Mouse (Mus musculus) liver, embryonic 14.5 days (tissue): Measurements from ENCODE around the gene Anpep.

Experiments
- CTCF ChIP-seq: IDR thresholded peaks from 2 replicates; pipeline ENCODE4 v1.5.1; 2016; ENCODE audit warnings: antibody characterized with exemption, low read depth, control low read depth
- EP300 ChIP-seq: IDR thresholded peaks from 2 replicates; pipeline ENCODE4 v1.6.1; 2016; ENCODE audit warnings: antibody characterized with exemption, low read depth

DNA sequence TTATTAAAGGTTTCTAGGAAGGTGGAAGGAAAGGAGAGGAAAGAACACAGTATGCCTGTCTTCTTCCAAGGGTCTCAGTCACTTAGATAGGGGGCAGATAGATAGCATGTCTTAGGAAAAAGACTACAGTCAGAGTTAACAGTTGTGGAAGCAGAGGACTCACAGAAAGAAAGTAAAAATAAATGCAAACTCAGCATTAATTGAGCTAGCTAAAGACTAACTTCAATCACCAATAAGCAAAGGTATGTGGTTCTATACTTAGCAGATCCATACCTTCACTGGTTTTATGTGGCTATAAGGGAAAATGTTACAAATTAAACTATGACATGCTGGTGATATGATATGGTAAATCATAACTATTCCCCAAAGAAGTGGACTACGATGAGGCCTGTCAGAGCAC, 33.9 kb upstream of the Anpep start:
- TF ChIP-seq CTCF (no peak), EP300 (no peak)
